Mouse (Mus musculus): Measurements from ENCODE around the gene Dvl2.

DNA sequence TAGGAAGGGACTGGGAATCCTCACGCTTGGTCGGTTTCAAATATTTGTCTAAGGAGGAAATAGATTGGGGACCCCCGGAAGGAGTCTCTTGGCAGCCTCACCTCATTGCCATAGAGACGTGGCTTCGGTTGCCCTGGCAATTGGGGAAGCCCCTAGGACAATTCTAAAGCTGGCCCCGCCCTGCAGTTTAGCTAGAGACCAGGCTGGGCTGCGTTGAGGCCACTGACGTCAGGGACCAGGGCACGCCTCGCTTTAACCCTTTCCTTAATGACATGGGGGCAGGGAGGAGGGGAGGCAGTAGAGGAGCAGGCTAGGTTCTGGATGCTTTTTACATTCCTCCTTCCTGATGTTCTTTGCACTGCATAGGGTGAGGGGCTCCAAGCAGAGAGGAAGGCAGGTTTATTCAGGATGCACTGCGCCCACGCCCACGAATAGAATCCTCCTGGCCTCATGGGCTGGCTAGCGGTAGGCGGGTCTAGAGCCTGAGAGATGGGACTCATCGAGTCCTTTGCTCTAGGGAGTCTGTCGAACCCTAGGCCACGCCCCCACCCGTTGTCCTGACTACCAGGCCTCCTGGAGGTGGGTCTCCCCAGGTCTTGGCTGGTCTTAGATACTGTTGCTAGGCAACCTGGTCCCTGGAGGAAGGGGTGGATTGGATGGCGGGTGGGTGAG, 28.9 kb downstream of the Dvl2 start:
- TF ChIP-seq CTCF (IDR thresholded peaks at IDR 0.05; ENCODE audit: borderline replicate concordance, extremely low read depth, insufficient read depth, insufficient read length) (no peak), POLR2A (IDR thresholded peaks at IDR 0.05; ENCODE audit: borderline replicate concordance, extremely low read depth, insufficient read depth, insufficient read length, poor library complexity, severe bottlenecking) (no peak)

Data from brain, embryonic 14.5 days (tissue).